Mouse (Mus musculus) right cerebral cortex, postnatal 14 days (tissue): ENCODE data around the gene Wipf3.
A peak's percentile ranks its signal among the peaks of the same experiment; 100 is the strongest.

ENCODE experiments used
- DNase-seq: peaks from one replicate; pipeline ENCODE4 v3.0.0; 2022

Gene Wipf3

GRCm38 (mm10) chr6:54429447-54430194, at the start of gene Wipf3:
Wipf3 (plus strand) TSS chr6:54429603.
- peak; percentile 45 for DNase-seq

GRCm38 (mm10) chr6:54382636-54383035, 46.8 kb upstream of the Wipf3 start:
- DNase-seq = no peak

- peak; percentile 22 for DNase-seq
Observed at GRCm38 (mm10) chr6:54383893-54384524, 45.4 kb upstream of the Wipf3 start.

GRCm38 (mm10) chr6:54384777-54385176, 44.6 kb upstream of the Wipf3 start:
- DNase-seq = no peak

- DNase-seq = no peak
Observed at GRCm38 (mm10) chr6:54386429-54386828, 43.0 kb upstream of the Wipf3 start.

- DNase-seq = no peak
Observed at GRCm38 (mm10) chr6:54387044-54387443, 42.4 kb upstream of the Wipf3 start.

- no peak for DNase-seq
Observed at GRCm38 (mm10) chr6:54387751-54388150, 41.7 kb upstream of the Wipf3 start.

DNA sequence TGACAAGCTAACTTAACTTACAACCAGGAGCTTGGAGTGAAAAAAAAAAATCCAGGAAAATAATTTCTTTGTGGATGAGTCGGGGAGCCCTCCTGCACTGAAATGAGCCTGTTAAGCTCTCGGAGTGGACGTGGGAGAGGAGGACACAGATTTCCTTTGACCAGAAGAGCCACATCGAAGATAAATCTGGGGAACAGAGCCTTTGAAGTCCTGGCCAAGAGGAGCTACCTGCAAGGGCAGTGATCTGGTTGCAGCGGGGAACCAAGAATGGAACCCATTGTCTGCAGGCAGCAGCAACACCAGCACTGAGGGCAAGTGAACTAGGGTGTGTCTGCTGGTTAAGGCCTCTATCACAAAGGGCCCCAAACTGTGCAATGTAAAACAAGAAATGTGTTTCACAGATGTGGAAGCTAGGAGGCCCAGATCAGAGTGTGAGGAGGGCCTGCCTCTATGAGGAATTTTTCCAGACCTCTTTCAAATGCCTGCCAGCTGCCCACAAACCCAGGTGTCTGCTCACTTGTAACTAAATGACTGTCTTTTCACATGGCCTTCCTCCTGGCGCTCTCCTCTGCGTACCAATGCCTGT, 40.6 kb upstream of the Wipf3 start:
- no peak for DNase-seq

- DNase-seq = peak; percentile 73
Observed at GRCm38 (mm10) chr6:54391765-54392164, 37.6 kb upstream of the Wipf3 start.

GRCm38 (mm10) chr6:54393886-54394285, 35.5 kb upstream of the Wipf3 start:
- no peak for DNase-seq

- no peak for DNase-seq
Observed at GRCm38 (mm10) chr6:54399194-54399923, 30.0 kb upstream of the Wipf3 start.

- DNase-seq = no peak
Observed at GRCm38 (mm10) chr6:54401503-54401902, 27.9 kb upstream of the Wipf3 start.

GRCm38 (mm10) chr6:54404916-54405315, 24.5 kb upstream of the Wipf3 start:
- DNase-seq = no peak

GRCm38 (mm10) chr6:54406116-54406515, 23.3 kb upstream of the Wipf3 start:
- DNase-seq = no peak

- no peak for DNase-seq
Observed at GRCm38 (mm10) chr6:54409271-54409670, 20.1 kb upstream of the Wipf3 start.

DNA sequence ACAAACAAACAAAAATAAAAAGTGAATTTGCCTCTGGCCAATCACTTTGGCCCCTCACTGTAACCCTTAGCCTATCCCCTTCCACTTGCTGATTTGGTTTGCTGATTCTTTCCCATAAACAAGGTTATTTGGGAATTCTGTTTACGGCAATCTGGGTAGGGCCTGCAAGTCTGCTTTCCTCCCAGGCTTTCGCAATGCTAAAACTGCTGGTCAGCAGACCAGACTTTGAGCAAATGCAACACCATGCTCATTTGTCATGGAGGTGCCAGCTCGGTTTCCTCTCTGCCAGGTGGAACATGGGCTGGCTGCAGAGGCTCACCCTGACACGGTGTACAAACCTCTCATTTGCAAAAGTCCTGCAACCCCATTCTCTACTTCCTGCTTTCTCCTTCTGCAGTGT, 19.0 kb upstream of the Wipf3 start:
- no peak for DNase-seq

- DNase-seq = no peak
Observed at GRCm38 (mm10) chr6:54411591-54411990, 17.8 kb upstream of the Wipf3 start.

GRCm38 (mm10) chr6:54412879-54413278, 16.5 kb upstream of the Wipf3 start:
- peak; percentile 22 for DNase-seq

DNA sequence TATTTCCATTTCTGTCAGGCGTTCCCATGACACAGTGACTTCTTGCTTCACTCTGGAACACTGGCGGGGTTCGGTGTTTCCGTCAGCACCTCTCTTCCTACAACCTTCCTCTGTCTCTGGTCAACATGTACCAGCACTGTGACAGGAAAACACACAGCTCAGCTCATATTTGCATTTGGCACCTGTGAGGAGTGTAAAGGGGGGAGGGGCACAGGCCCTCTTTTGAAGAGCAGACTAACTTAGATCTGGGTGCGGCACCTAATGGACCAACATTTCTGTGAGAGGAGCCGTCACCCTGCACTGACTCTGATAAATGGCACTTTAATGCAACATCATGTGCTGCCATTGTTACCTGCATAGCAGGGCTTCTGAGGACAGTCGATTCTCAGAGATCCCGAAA, 4.2 kb upstream of the Wipf3 start:
- no peak for DNase-seq

- no peak for DNase-seq
Observed at GRCm38 (mm10) chr6:54428850-54429446, 455 bp upstream of the Wipf3 start.

GRCm38 (mm10) chr6:54430221-54430620, 818 bp downstream of the Wipf3 start:
- DNase-seq = no peak

- peak; percentile 75 for DNase-seq
Observed at GRCm38 (mm10) chr6:54431761-54432160, 2.4 kb downstream of the Wipf3 start.

DNA sequence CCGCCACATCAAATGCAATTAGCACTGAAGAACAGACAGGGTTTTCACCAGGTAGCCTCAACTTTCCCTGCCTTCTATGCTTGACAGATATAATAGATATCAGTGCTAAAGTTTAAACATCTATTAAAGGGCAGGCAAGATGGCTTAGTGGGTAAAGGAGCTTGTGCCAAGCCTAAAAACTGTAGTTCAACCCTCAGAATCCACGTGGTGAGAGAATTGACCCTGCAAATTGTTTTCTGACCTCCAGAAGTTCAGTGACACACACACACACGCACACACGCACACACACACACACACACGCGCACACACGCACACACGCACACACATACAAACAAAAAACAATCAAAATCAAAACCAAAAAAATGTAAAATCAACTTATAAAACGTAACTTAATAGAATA, 2.8 kb downstream of the Wipf3 start:
- no peak for DNase-seq
